Mouse (Mus musculus): ENCODE results near the gene Sh2d3c. TPM values are rescaled to one million over a fixed set of nuclear protein-coding genes. Genes with fewer than 3 reads are reported as not detected.

Sh2d3c gene
- total and polyA plus RNA-seq, 3 experiments: 4.8 to 25.8 (median 11.1) TPM

GRCm38 (mm10) chr2:32778081-32778480 lies 57.2 kb downstream of the Sh2d3c start:
- Histone ChIP-seq H3K9ac (ENCODE audit: insufficient read depth, low read depth) (no peak overlapping the region), H3K79me2 (replicated peaks; ENCODE audit: control insufficient read depth, extremely low read depth, insufficient read depth, poor library complexity, severe bottlenecking) (no peaks in the 10 kb centered on the region), H3K4me3 (replicated peaks in 1 of 3; ENCODE audit: low read depth in 2 of 3, low read length in 2 of 3, poor library complexity in 1 of 3) (no peak overlapping the region), H3K27ac (ENCODE audit: insufficient read depth, low read depth) (no peak overlapping the region), H3K36me3 (replicated peaks in 1 of 2; ENCODE audit: control insufficient read depth in 1 of 2, insufficient read depth in 1 of 2, low read length in 1 of 2) (peaks cover 0 to 23% of the 10 kb centered on the region in 2 experiments), H3K4me2 (ENCODE audit: insufficient read depth, low read depth, poor library complexity, severe bottlenecking) (no peak overlapping the region), H3K9me3 (replicated peaks; ENCODE audit: low read length) (no peaks in the 10 kb centered on the region), H3K27me3 (replicated peaks) (peaks cover 10% of the 10 kb centered on the region), H3K4me1 (ENCODE audit: control insufficient read depth in 1 of 2, insufficient read depth in 2 of 2) (peaks cover 7 to 30% of the 10 kb centered on the region in 2 experiments)
- dilution Hi-C loops (cut with MboI; ENCODE audit: extremely low pct_ligation_motif_present, extremely low pct_unique_long_range_greater_than_20kb, low sequenced_read_pairs): no loop called here
- in situ Hi-C loops (cut with MboI; ENCODE audit: low pct_ligation_motif_present, low pct_unique_long_range_greater_than_20kb, low sequenced_read_pairs): loop anchor here (5.0 to 10.0 kb wide), 2 partner anchors 74 to 157 kb away; no protein-coding TSS in a partner anchor
- no peak for DNase-seq (ENCODE audit: extremely low read depth)
- TF ChIP-seq KAT2A (IDR thresholded peaks at IDR 0.05; ENCODE audit: insufficient replicate concordance, low read length) (no peak), POLR2AphosphoS2 (IDR thresholded peaks at IDR 0.05; ENCODE audit: low read depth, low read length) (no peak), ZKSCAN1 (IDR thresholded peaks at IDR 0.05; ENCODE audit: borderline replicate concordance, low read depth, low read length) (no peak), MAZ (IDR thresholded peaks at IDR 0.05; ENCODE audit: low read depth, low read length) (no peak), MAFK (IDR thresholded peaks at IDR 0.05; ENCODE audit: insufficient replicate concordance, low read length) (no peak)

- Histone ChIP-seq H3K27ac (ENCODE audit: insufficient read depth, low read depth) (no peak overlapping the region), H3K9ac (ENCODE audit: insufficient read depth, low read depth) (no peak overlapping the region), H3K4me2 (ENCODE audit: insufficient read depth, low read depth, poor library complexity, severe bottlenecking) (no peak overlapping the region), H3K36me3 (replicated peaks in 1 of 2; ENCODE audit: control insufficient read depth in 1 of 2, insufficient read depth in 1 of 2, low read length in 1 of 2) (peaks cover 0 to 23% of the 10 kb centered on the region in 2 experiments), H3K4me1 (ENCODE audit: control insufficient read depth in 1 of 2, insufficient read depth in 2 of 2) (peaks cover 6 to 41% of the 10 kb centered on the region in 2 experiments), H3K9me3 (replicated peaks; ENCODE audit: low read length) (no peaks in the 10 kb centered on the region), H3K27me3 (replicated peaks) (peaks cover 3% of the 10 kb centered on the region), H3K79me2 (replicated peaks; ENCODE audit: control insufficient read depth, extremely low read depth, insufficient read depth, poor library complexity, severe bottlenecking) (no peaks in the 10 kb centered on the region), H3K4me3 (replicated peaks in 1 of 3; ENCODE audit: low read depth in 2 of 3, low read length in 2 of 3, poor library complexity in 1 of 3) (no peak overlapping the region)
- in situ Hi-C loops (cut with MboI; ENCODE audit: low pct_ligation_motif_present, low pct_unique_long_range_greater_than_20kb, low sequenced_read_pairs) (loop anchor here (5.0 to 10.0 kb wide), 2 partner anchors 73 to 156 kb away; no protein-coding TSS in a partner anchor), dilution Hi-C loops (cut with MboI; ENCODE audit: extremely low pct_ligation_motif_present, extremely low pct_unique_long_range_greater_than_20kb, low sequenced_read_pairs) (no loop called here)
- peak; percentile 31 for DNase-seq (ENCODE audit: extremely low read depth)
- TF ChIP-seq SIN3A (IDR thresholded peaks at IDR 0.05; ENCODE audit: low read length) (no peak), CTCF (conservative IDR thresholded peaks at IDR 0.05 in 1 of 2, IDR thresholded peaks at IDR 0.05 in 1 of 2; ENCODE audit: low read depth in 2 of 2, low read length in 2 of 2) (peak; percentile 13 to 67; a peak in 2 of 4 replicates), MXI1 (IDR thresholded peaks at IDR 0.05; ENCODE audit: low read depth, low read length) (no peak), CHD2 (IDR thresholded peaks at IDR 0.05; ENCODE audit: low read length) (no peak), BHLHE40 (IDR thresholded peaks at IDR 0.05; ENCODE audit: low read depth, low read length) (no peak), NELFE (IDR thresholded peaks at IDR 0.05; ENCODE audit: low read depth, low read length) (no peak), RAD21 (IDR thresholded peaks at IDR 0.05; ENCODE audit: low read depth, low read length) (peak; percentile 60), UBTF (IDR thresholded peaks at IDR 0.05; ENCODE audit: low read depth, low read length) (no peak), MYC (IDR thresholded peaks at IDR 0.05; ENCODE audit: low read depth, low read length) (no peak), SMC3 (IDR thresholded peaks at IDR 0.05; ENCODE audit: low read depth, low read length) (peak; percentile 50)
These were observed 58.3 kb downstream of the Sh2d3c start for GRCm38 (mm10) chr2:32779131-32779530.
